Mouse (Mus musculus) CD4-positive, CD25-positive, alpha-beta regulatory T cell (primary cell): ENCODE measurements around the gene Gm3409. TPM values are rescaled to one million over a fixed set of nuclear protein-coding genes. Genes with fewer than 3 reads are reported as not detected.

Experiments used
- polyA plus RNA-seq: library from polyadenylated mRNA; unstranded; fragments of 100-300 nt; shearing (Covaris generic); gene quantifications from one replicate; pipeline ENCODE4 v1.2.1, GENCODE M21; 2017

The Gm3409 gene
- not detected for polyA plus RNA-seq

DNA sequence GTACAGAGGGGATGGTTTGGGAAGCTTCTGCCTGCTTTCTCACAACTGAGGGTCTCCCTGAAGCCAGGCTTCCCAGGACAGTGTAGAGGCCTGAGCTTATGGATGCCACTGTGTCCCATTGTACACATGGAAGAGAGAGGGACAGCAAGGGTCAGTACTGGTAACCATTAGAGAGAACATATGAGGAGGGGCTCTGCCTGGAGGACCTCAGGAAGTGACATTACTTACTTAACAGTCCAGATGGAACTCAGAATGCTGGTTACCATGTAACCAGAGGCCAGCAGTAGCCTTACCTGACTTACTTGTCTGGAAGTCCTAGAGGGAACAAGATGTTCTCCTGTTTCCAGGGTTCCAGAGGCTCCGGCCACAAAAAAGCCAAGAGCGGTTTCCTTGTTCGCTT is at the start of gene Gm3409:
Gene Gm3409 (plus strand): TSS at position 301 of the 400 bp plus-strand sequence.

DNA sequence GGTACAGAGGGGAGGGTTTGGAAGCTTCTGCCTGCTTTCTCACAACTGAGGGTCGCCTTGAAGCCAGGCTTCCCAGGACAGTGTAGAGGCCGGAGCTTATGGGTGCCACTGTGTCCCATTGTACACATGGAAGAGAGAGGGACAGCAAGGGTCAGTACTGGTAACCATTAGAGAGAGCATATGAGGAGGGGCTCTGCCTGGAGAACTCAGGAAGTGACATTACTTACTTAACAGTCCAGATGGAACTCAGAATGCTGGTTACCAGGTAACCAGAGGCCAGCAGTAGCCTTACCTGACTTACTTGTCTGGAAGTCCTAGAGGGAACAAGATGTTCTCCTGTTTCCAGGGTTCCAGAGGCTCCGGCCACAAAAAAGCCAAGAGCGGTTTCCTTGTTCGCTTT is 46.4 kb upstream of the Gm3409 start, which contains the start of gene Gm6370:
Gene Gm6370 (plus strand): TSS at position 301 of the 400 bp plus-strand sequence.

DNA sequence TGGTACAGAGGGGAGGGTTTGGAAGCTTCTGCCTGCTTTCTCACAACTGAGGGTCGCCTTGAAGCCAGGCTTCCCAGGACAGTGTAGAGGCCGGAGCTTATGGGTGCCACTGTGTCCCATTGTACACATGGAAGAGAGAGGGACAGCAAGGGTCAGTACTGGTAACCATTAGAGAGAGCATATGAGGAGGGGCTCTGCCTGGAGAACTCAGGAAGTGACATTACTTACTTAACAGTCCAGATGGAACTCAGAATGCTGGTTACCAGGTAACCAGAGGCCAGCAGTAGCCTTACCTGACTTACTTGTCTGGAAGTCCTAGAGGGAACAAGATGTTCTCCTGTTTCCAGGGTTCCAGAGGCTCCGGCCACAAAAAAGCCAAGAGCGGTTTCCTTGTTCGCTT is 35.3 kb upstream of the Gm3409 start, which contains the start of gene 4930449I24Rik:
Gene 4930449I24Rik (plus strand): TSS at position 301 of the 400 bp plus-strand sequence.

GRCm38 (mm10) chr5:146513823-146514222 is 23.6 kb upstream of the Gm3409 start, which contains the start of gene Gm3402:
Gm3402 (plus strand) TSS chr5:146514123.

GRCm38 (mm10) chr5:146525501-146525900 is 11.9 kb upstream of the Gm3409 start, which contains the start of gene Gm3404:
Gm3404 (plus strand) TSS chr5:146525801.

DNA sequence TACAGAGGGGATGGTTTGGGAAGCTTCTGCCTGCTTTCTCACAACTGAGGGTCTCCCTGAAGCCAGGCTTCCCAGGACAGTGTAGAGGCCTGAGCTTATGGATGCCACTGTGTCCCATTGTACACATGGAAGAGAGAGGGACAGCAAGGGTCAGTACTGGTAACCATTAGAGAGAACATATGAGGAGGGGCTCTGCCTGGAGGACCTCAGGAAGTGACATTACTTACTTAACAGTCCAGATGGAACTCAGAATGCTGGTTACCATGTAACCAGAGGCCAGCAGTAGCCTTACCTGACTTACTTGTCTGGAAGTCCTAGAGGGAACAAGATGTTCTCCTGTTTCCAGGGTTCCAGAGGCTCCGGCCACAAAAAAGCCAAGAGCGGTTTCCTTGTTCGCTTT is 18.4 kb downstream of the Gm3409 start, which contains the start of gene Gm3415:
Gene Gm3415 (plus strand): TSS at position 301 of the 400 bp plus-strand sequence.

GRCm38 (mm10) chr5:146584478-146585306 is 47.2 kb downstream of the Gm3409 start, which contains the start of gene Gpr12:
Gpr12 (minus strand) TSS chr5:146585239.

Other genes with a start within 250 kb of the Gm3409 start
- gene Wasf3, start 152.7 kb upstream of the Gm3409 start, polyA plus RNA-seq, result not detected
- not detected for gene Gm6408, start 55.7 kb upstream of the Gm3409 start, polyA plus RNA-seq
- not detected for gene Gm6370, start 46.3 kb upstream of the Gm3409 start, polyA plus RNA-seq
- not detected for gene 4930449I24Rik, start 35.2 kb upstream of the Gm3409 start, polyA plus RNA-seq
- not detected for gene Gm3402, start 23.5 kb upstream of the Gm3409 start, polyA plus RNA-seq
- gene Gm3404, start 11.8 kb upstream of the Gm3409 start, polyA plus RNA-seq, result not detected
- gene Gm3415, start 18.5 kb downstream of the Gm3409 start, polyA plus RNA-seq, result not detected
- not detected for gene Gpr12, start 47.6 kb downstream of the Gm3409 start, polyA plus RNA-seq